Mouse (Mus musculus) left cerebral cortex, adult 9 months (tissue): Measurements from ENCODE around the gene Pdia3.
A peak's percentile ranks its signal among the peaks of the same experiment; 100 is the strongest.
"Not testable (repeated sequence)": the region's sequence is repeated elsewhere in the genome, so short reads cannot be mapped to it uniquely, and the experiment has no call there.

Source experiments
- DNase-seq, 2 experiments: peaks; one replicate each; pipeline ENCODE4 v3.0.0; 2022; ENCODE audit warnings: low spot score in 2 of 2

Gene Pdia3

DNA sequence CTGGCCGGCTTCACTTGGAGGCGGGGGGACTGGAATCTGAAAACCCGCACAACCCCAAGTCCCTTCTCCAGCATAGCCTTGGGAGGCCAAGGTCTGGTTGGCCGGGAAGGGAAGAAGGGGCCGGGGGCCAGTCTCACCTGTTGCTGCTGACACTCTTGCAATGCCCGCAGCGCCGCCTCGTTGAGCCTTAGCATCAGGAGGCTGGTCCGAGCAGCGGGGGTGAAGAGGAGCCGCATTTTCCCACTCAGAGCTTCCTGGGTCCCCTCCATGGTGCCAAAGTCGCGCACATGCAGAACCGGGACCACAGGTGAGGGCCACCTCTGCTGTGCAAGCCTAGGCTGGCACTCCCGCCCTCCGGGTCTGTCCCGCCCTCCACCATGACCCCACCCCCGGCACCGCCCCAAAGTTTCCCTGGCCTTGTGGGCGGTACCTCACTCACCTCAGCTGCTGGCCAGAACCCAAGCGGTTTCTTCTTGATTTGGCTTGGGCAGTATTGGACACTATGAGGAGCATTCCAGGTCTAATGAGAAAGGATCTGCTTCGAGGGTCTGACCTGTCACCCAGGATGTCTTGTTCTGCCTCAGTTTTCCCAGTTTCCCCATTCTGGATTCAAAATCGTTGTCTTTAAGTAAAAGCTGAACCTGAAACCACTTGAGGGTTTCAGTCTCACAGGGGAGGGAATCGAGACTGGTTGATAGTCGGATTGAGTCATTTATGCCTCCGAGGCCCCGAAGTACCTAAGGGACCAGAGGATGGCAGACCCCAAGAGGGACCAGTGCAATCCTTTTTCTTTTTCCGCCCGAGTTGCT lies 28.9 kb downstream of the Pdia3 start:
- no peak for DNase-seq

GRCm38 (mm10) chr2:121443068-121443349 lies 29.4 kb downstream of the Pdia3 start:
- no peak for DNase-seq

DNA sequence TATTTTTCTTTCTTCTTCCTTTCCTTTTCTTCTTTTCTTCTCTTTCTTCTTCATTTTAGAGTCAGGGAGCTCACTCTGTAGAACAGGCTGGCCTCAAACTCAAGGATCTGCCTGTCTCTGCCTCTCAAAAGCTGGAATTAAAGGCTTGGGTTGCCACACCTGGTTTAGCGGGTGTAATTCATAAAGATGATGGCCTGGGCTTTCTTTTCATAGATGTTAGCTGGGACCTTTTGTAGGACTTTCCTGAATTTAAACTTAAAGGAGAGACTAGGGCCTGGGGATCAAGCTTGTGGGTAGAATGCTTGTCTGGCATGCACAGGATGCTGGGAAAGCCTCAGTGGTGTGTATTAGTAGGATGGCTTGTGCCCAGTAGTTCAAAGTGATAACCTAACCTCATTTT lies 30.6 kb downstream of the Pdia3 start, which contains the start of gene Ell3:
TSS of gene Ell3 (minus strand) at position 101 of the 400 bp plus-strand sequence.
- no peak for DNase-seq

DNA sequence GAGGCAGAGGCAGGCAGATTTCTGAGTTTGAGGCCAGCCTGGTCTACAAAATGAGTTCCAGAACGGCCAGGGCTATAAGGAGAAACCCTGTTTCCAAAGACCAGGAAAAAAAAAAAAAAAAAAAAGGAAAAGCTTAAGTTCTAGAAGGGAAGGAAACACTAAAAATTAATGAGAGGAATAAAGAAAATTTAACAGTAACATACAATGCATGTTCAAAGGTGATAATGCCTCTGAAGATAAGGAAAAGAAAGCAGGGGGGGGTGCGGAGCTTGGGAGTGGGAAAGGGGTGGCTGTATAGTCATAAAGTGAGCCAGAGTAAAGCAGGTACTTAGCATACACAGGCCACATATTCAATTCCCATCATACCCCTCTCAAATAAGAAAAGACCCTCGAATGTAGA lies 31.5 kb downstream of the Pdia3 start:
- DNase-seq: no peak

DNA sequence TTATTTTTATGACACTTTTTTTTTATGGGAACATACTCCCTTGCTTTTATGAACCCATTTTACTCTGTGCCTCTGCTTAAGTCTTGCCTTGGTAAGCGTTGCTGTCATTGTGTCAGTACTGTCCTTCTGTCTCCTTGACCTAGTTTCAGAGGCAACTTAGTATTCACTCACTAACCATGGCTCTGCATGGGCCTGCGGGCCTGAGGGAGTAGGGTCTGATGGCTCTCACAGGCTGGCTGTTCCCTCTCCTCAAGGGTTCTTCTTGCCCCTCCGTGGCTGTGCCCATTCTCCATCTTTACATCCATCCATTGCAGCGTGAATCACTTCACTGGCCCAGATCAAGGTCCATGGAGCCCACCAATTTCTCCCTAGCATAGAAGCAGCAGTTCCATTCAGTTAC lies 32.9 kb downstream of the Pdia3 start:
- no peak for DNase-seq

DNA sequence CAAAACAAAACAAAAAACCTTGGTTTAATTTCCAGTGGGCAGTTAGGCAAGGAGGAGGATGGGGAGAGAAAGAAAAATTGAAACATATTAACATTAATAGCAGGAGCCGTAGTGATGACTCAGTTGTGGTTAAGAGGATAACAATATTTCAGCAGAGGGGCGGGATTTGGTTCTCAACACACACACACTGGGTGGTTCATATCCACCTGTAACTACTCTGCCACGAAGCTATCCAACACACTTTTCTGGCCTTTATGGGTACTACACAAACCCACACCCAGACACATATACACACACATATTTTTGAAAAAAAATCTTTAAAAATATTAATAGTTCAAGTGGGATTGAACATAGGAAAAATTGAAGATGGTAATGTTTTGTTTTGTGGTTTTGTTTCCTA lies 33.4 kb downstream of the Pdia3 start:
- no peak for DNase-seq

- peak in 1 of 2 experiments; percentile 55 for DNase-seq
Measured at GRCm38 (mm10) chr2:121448136-121448535, 34.6 kb downstream of the Pdia3 start.

- DNase-seq: peak; percentile 98 to 99
Measured at GRCm38 (mm10) chr2:121448739-121449535, 35.4 kb downstream of the Pdia3 start, which contains the start of gene Serf2. Serf2 (plus strand) TSS chr2:121449195.

- no peak for DNase-seq
Measured at GRCm38 (mm10) chr2:121449545-121450011, 36.0 kb downstream of the Pdia3 start.

GRCm38 (mm10) chr2:121450093-121450492 lies 36.5 kb downstream of the Pdia3 start:
- no peak for DNase-seq

GRCm38 (mm10) chr2:121452361-121452760 lies 38.8 kb downstream of the Pdia3 start:
- DNase-seq: no peak

GRCm38 (mm10) chr2:121452990-121453389 lies 39.4 kb downstream of the Pdia3 start, which contains the start of gene Hypk:
Hypk (plus strand) TSS chr2:121453290.
- DNase-seq: no peak

GRCm38 (mm10) chr2:121453917-121454316 lies 40.3 kb downstream of the Pdia3 start:
- no peak for DNase-seq

DNA sequence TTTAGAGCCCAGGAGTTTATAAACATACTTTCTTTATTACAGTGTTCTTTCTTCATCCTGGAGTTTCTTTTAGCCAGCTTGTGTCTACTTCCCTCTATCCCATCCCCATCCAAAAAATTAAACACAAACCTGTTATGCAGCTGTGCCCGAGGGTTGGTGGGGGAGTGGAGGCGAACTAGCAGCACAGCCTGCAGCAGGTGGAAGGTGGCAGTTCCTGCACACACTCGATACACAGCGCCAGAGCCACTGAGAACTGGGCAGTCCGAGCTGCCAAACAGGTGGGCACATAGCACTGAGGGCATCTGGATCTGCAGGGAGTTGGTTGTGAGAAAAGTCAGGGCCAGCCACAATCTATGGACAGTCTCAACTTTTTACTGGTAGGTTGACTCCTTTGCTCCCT lies 42.0 kb downstream of the Pdia3 start:
- DNase-seq: no peak

DNA sequence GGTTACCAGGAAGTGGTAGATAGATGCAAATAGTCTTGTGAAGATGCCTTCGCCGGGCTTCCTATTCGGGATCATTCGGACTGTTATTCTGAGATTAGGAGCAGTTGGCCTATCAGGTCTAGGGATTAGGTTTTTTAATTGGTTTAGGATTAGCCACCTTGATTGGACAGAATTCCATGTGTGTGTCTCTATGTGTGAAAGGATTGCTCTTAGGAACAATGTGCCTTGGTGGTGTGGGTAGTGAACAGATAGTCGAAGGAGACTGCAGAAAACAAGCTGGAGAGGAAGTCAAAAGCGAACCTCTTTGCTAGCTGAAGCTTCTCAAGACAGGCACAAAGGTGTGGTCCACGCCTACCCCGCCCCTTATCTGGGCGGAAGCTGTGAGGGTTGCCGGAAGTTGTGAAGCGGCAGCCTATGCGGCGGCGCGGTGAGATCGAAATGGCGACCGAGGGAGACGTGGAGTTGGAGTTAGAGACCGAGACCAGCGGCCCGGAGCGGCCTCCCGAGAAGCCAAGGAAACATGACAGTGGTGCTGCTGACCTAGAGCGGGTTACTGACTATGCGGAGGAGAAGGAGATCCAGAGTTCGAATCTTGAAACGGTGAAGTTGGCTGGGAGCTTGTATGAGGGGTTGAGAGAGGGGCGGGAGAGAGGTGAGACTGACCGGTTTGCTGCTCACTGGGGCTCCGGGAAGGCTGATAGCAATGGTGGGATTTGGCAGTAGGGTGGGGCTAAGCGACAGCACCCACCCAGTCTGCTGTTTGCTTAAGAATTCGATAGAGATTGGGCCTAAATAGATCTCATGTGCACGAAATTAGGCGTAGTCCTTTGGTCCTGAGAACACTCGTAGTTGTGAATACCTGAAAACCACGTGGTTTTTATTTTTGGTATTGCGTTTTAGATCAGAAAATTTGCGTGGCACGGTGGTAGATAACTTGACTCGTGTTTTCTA lies 43.4 kb downstream of the Pdia3 start, which contains the start of gene Serinc4:
TSS of gene Serinc4 (minus strand) at position 90 of the 951 bp plus-strand sequence.
- peak in 1 of 2 experiments; percentile 83 for DNase-seq

GRCm38 (mm10) chr2:121460071-121460470 lies 46.5 kb downstream of the Pdia3 start:
- no peak for DNase-seq

GRCm38 (mm10) chr2:121468982-121469381 lies 55.4 kb downstream of the Pdia3 start:
- DNase-seq: not testable (repeated sequence)

- DNase-seq: not testable (repeated sequence)
Measured at GRCm38 (mm10) chr2:121472783-121473182, 59.2 kb downstream of the Pdia3 start.

DNA sequence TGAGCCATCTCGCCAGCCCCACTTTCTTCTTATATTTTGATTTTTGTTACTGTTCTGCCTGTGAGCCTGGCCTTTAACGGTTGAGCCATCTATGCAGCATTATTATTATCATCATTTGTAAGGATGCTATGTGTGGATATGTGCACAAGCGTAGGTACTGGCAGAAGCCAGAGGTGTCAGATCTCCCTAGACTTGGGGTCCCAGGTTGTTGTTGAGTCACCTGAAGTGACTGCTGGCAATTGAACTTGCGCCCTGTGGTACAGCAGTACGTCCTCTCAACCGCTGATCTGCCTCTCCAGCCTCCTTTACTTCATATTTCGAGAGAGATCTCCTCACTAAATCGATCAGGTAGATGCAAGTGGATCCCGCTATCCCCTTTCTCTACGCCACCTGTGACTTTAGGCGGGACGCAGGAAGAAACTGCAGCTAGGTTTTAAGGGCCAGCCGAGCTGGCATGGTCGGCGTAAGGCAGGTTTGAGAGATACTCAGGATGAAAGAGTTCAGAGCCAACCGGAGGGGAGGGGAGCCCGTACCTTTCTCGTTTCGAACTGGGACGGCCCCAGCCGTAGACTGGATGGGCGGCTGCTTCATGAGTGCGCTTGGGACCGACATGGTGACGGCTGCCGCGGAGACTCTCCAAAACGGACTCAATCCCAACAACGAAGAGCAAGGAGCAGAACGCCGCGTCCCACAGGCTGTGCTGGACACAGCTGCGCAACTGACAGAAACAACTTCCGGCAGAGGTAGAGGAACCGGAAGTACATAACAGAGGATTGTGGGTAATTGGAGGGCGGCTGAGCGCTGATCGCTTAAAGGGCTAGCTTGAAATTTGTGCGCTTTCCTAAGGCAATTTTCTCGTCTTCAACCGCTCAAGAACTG lies 60.0 kb downstream of the Pdia3 start, which contains the start of gene Mfap1b:
TSS of gene Mfap1b (minus strand) at position 767 of the 879 bp plus-strand sequence.
- peak; percentile 56 to 88 for DNase-seq

DNA sequence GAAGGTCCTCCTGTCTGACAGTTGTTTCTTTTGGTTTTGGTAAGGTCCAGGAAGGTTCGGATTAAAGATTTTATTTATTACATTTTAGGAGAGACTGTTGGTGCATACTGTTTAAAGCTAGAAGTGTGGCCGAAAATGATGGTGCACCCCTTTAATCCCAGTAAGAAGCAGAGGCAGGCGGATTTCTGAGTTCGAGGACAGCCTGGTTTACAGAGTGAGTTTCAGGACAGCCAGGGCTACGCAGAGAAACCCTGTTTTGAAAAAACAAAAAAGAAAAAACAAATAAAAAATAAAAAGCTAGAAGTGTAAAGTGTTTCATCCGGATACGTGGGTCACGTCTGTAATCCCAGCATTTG lies 60.6 kb downstream of the Pdia3 start:
- no peak for DNase-seq
